Mouse (Mus musculus) gastrocnemius, postnatal 4 days (tissue): Measurements from ENCODE around the gene Atp5b. TPM values are rescaled to one million over a fixed set of nuclear protein-coding genes. Genes with fewer than 3 reads are reported as not detected.

ENCODE experiments used
- DNase-seq, 2 experiments: peaks; one replicate each; pipeline ENCODE4 v3.0.0; 2021 to 2022; ENCODE audit warnings: low spot score in 2 of 2, mixed read lengths in 2 of 2
- microRNA-seq: library from miRNA; unstranded; fragments of <30 nt; microRNA quantifications from one replicate; pipeline ENCODE4 v1.2.0, GENCODE M21; 2021
- total RNA-seq, 2 experiments: library from RNA; stranded (reverse); gene quantifications; 2 replicates each; pipeline ENCODE4 v1.2.3; 2021

Gene Atp5b
- total RNA-seq, 2 experiments from 2014 or later = 3,386 to 3,414 TPM

GRCm38 (mm10) chr10:128094340-128094968 lies 11.4 kb downstream of the Atp5b start:
- peak in 1 of 2 experiments; percentile 81 for DNase-seq

- DNase-seq = no peak
Measured at GRCm38 (mm10) chr10:128095003-128095636, 12.0 kb downstream of the Atp5b start.

GRCm38 (mm10) chr10:128096313-128096692 lies 13.2 kb downstream of the Atp5b start:
- DNase-seq = no peak

GRCm38 (mm10) chr10:128096693-128097586 lies 13.9 kb downstream of the Atp5b start:
- DNase-seq = peak; percentile 76 to 87

GRCm38 (mm10) chr10:128097587-128097971 lies 14.5 kb downstream of the Atp5b start:
- peak in 1 of 2 experiments; percentile 62 for DNase-seq

- DNase-seq = no peak
Measured at GRCm38 (mm10) chr10:128110103-128110761, 27.2 kb downstream of the Atp5b start.

GRCm38 (mm10) chr10:128111227-128111626 lies 28.2 kb downstream of the Atp5b start:
- no peak for DNase-seq

- no peak for DNase-seq
Measured at GRCm38 (mm10) chr10:128123833-128124232, 40.8 kb downstream of the Atp5b start.

- no peak for DNase-seq
Measured at GRCm38 (mm10) chr10:128124831-128125230, 41.8 kb downstream of the Atp5b start.

GRCm38 (mm10) chr10:128125951-128126350 lies 42.9 kb downstream of the Atp5b start:
- no peak for DNase-seq

GRCm38 (mm10) chr10:128127497-128127896 lies 44.4 kb downstream of the Atp5b start:
- DNase-seq = no peak

- no peak for DNase-seq
Measured at GRCm38 (mm10) chr10:128128143-128128542, 45.1 kb downstream of the Atp5b start.

GRCm38 (mm10) chr10:128131297-128131696 lies 48.2 kb downstream of the Atp5b start:
- DNase-seq = no peak

- DNase-seq = no peak
Measured at GRCm38 (mm10) chr10:128131812-128132211, 48.7 kb downstream of the Atp5b start.

GRCm38 (mm10) chr10:128133650-128134332 lies 50.7 kb downstream of the Atp5b start:
- DNase-seq = no peak

GRCm38 (mm10) chr10:128135374-128135773 lies 52.3 kb downstream of the Atp5b start:
- DNase-seq = no peak

Small RNAs within 50 kb of the gene (microRNA-seq; reads per million reads assigned to microRNA genes)
- gene Mir677 = 19.0 reads per million, percentile 33 among the genes with 10 or more reads in this experiment

Other genes starting within 250 kb of the Atp5b start
- not detected for gene Rdh19, start 233.3 kb upstream of the Atp5b start, total RNA-seq
- gene Rdh16f2, start 216.8 kb upstream of the Atp5b start, total RNA-seq = not detected
- under 1 TPM in 1 of 2 experiments, not detected in 1; 0.52 TPM for gene Rdh7, start 194.5 kb upstream of the Atp5b start, total RNA-seq
- not detected for gene Sdr9c7, start 184.8 kb upstream of the Atp5b start, total RNA-seq
- under 1 TPM in 1 of 2 experiments, not detected in 1; 0.44 TPM for gene Hsd17b6, start 75.7 kb upstream of the Atp5b start, total RNA-seq
- gene Prim1, start 68.1 kb upstream of the Atp5b start, total RNA-seq = 10 to 100 TPM; 15.4 to 15.5 TPM
- 100 to 1,000 TPM; 673 TPM for gene Naca, start 47.7 kb upstream of the Atp5b start, total RNA-seq
- 100 to 1,000 TPM; 108 to 110 TPM for gene Ptges3, start 24.3 kb upstream of the Atp5b start, total RNA-seq
- 10 to 100 TPM; 24.4 to 24.8 TPM for gene Baz2a, start 8.3 kb downstream of the Atp5b start, total RNA-seq
- 10 to 100 TPM; 83.8 to 85.3 TPM for gene Rbms2, start 97.0 kb downstream of the Atp5b start, total RNA-seq
- gene Gls2, start 111.2 kb downstream of the Atp5b start, total RNA-seq = 1 to 10 TPM; 1.5 to 2.1 TPM
- 10 to 100 TPM; 33.2 to 34.9 TPM for gene Spryd4, start 128.5 kb downstream of the Atp5b start, total RNA-seq
- gene Mip, start 142.6 kb downstream of the Atp5b start, total RNA-seq = not detected
- gene Timeless, start 148.8 kb downstream of the Atp5b start, total RNA-seq = 10 to 100 TPM; 12.7 to 14.7 TPM
- under 1 TPM; 0.32 to 0.70 TPM for gene Apon, start 170.8 kb downstream of the Atp5b start, total RNA-seq
- 1 to 10 TPM in 1 of 2 experiments, not detected in 1; 1.6 TPM for gene Apof, start 185.4 kb downstream of the Atp5b start, total RNA-seq
- 10 to 100 TPM in 1 of 2 experiments, 1 to 10 TPM in 1; 9.3 to 10.2 TPM for gene Stat2, start 187.3 kb downstream of the Atp5b start, total RNA-seq
- not detected for gene Il23a, start 215.5 kb downstream of the Atp5b start, total RNA-seq
- 10 to 100 TPM; 17.2 to 19.5 TPM for gene Pan2, start 220.1 kb downstream of the Atp5b start, total RNA-seq
- 100 to 1,000 TPM in 1 of 2 experiments, 10 to 100 TPM in 1; 94.1 to 100 TPM for gene Cnpy2, start 239.2 kb downstream of the Atp5b start, total RNA-seq